Mouse (Mus musculus): ENCODE results near the gene Ror2.

GRCm38 (mm10) chr13:53316515-53317295, 30.8 kb upstream of the Ror2 start:
- TF ChIP-seq CTCF (IDR thresholded peaks at IDR 0.05; ENCODE audit: extremely low read depth, insufficient read depth, low read length): no peak
- no peak for TF ChIP-seq POLR2A (IDR thresholded peaks at IDR 0.05; ENCODE audit: extremely low read depth, insufficient read depth, low read length)

Data from cortical plate, adult 2 months (tissue).